Mouse (Mus musculus): ENCODE results near the gene Stx12. TPM values are rescaled to one million over a fixed set of nuclear protein-coding genes. Genes with fewer than 3 reads are reported as not detected.
A peak's percentile ranks its signal among the peaks of the same experiment; 100 is the strongest.
"Not testable (repeated sequence)": the region's sequence is repeated elsewhere in the genome, so short reads cannot be mapped to it uniquely, and the experiment has no call there.

Gene Stx12
- 10 to 100 TPM; 58.8 to 59.2 TPM for total RNA-seq (2021)
- long read RNA-seq, experiment 1, transcript Stx12-201 (9 exons, 2,934 nt): major isoform, 55 of 60 reads
- long read RNA-seq, experiment 1, partial matches to known transcripts: 2 of 60 reads
- long read RNA-seq, experiment 1, other reads (novel, unspliced or antisense): 3 of 60 reads
- long read RNA-seq, experiment 2, transcript Stx12-201 (9 exons, 2,934 nt): major isoform, 123 of 129 reads
- long read RNA-seq, experiment 2, partial matches to known transcripts: 3 of 129 reads
- long read RNA-seq, experiment 2, other reads (novel, unspliced or antisense): 3 of 129 reads

DNA sequence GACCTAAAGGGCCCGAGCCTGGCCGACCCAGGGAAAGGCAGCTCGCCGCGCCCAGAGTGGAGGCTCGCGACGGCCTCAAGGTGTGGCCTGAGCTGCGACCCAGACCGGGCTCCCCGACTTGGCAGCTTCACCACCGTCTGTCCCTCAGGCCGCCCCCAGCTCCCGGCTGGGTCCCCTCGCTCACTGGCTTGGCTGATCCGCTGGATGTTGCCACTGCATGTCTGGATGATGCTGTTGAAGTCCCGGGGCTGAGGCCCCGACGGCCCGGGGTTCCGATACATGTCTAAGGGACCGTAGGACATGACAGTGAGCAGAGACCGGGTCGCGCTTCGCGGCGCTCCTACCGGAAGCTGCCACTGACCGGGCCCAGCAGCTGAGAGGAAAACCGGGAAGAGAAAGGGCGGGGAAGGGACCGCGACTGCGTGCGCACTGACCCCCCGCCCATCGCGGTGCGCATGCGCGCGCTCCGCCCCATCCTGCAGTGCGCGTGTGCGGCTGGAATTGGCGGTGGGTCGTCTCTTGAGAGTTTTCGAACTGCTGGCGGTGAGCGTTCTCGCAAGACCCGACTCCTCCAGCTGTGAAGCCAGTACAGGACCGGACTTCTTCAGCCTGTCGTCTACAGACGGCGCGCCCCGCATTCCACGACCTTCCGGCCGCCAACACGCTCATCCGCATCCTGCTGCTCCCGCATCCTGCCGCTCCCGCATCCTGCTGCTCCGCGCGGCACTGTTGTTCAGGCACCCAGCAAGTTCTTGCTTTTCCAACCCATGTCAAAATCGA lies at the start of gene Stx12:
Gene Stx12 (minus strand): TSS at position 446 of the 780 bp plus-strand sequence.
- DNase-seq (ENCODE audit: low spot score in 2 of 2): peak; percentile 91 to 93

DNA sequence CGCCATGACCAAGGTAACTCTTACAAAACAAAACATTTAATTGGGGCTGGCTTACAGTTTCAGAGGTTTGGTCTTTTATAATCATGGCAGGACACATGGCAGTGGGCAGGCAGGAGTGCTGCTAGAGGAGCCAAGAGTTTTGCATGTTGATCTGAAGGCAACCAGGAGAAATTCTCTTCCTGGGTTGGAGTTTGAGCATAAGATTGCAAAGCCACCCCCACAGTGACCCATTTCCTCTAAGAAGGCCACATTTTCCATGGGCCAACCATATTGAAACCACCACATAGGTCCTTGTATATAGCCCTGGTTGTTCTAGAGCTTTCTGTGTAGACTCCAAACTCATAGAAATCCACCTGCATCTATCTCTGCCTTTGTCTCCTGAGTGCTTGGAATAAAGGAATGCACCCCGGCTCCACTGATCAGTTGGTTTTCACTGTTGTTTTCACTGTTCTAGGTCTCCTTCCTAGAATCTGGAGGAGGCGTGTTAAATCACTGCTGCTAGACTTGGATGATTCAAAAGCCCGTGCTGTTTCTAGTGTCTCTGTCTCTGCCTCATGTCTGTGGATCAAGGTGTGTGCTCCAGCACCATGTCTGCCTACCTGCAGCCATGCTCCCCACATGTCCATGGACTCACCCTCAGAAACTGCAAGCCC lies 48.6 kb upstream of the Stx12 start:
- DNase-seq (ENCODE audit: low spot score in 2 of 2): no peak

DNA sequence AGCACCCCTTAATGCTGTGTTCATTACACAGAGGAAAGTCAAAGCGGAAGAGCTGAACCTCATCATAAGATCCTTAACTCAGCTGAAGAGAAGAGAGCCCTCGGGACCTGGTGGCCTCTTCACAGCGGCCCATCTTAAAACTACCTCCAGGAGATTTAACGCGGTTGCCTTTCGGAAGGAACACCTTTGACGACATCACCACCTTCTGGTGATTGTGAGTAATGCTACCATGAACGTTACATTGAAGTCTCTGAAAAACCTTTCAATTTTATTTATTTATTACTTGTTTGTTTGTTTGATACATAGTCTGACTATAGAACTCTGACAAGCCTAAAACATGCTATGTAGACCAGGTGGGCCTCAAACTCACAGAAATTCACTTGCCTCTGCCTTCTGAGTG lies 46.5 kb upstream of the Stx12 start:
- peak; percentile 41 to 42 for DNase-seq (ENCODE audit: low spot score in 2 of 2)

DNA sequence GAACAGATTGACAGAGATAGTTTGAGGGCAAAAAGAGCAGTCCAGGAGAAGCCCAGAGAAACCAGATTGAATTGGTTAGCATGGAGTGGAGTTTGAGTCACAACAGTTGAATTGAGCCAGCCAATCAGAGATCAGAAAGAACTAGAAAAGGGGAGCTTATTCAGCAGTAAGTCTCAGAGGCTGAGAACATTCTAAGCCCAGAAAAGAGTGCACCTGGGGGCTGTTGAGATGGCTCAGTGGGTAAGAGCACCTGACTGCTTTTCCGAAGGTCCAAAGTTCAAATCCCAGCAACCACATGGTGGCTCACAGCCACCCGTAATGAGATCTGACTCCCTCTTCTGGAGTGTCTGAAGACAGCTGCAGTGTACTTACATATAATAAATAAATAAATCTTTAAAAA lies 42.2 kb upstream of the Stx12 start:
- not testable (repeated sequence) for DNase-seq (ENCODE audit: low spot score in 2 of 2)

DNA sequence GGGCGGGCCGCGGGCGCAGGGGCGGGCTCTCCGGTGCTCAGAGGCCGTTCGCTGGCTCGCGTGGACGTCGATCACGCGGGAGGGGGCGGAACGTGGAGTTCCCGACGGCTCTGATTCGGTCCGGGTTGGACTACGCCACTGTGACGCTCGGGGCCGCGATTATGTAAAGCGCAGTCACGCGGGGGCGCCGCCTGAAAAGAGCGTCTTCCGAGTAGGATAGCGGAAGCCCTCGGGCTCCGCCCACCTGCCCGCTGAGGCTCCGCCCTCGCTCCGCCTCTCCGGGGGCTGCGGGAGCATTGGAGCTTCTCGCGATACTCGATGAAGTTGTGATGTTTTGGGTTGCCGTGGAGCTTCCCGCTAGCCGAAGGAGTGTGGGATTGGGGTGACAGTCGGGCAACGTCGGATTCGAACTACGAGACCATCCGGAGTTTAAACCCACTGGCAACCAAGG lies 38.3 kb upstream of the Stx12 start, which contains the start of gene Fam76a:
Gene Fam76a (minus strand): TSS at position 1 of the 451 bp plus-strand sequence.
- peak; percentile 99 for DNase-seq (ENCODE audit: low spot score in 2 of 2)

DNA sequence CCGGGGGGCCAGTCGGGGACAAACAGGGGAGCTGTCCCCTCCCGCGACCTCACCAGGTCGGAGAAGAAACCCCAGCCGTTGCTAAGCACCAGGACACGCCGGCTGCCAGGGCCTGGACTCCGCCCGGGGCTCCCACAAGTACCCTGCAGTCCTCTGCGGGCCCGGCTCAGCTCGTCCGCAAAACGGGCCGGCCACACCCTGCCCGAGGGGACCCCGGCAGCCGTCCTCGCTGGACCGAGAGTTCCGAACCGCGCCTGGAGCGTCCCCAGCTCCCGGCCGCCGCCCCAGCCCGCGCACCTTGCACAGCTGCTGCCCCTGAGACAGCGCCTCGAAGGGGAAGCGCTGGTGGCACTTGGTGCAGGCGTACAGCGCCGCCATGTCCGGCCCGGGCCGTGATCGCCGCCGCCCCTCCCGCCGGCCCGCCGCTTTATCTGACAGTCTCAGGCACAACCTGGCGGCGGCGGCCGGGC lies 37.8 kb upstream of the Stx12 start:
- no peak for DNase-seq (ENCODE audit: low spot score in 2 of 2)

DNA sequence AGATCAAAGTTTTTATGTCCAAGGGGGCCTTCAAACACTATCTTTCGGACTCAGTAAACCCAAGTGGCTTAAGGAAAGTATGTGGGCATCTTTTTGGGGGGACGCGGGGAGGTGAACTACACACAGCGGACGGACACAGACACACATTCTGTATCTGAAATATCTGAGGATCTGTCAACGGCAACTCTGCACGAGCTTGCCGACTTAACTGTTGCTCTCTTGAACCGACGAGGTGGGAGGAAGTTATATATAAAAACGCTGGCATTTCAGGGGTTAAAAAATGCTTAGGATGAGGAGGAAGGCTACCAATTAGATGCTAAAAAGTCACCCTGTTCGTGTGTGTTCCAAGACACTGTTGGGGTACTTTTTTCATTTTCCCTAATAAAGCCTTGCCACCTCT lies 37.2 kb upstream of the Stx12 start:
- no peak for DNase-seq (ENCODE audit: low spot score in 2 of 2)

DNA sequence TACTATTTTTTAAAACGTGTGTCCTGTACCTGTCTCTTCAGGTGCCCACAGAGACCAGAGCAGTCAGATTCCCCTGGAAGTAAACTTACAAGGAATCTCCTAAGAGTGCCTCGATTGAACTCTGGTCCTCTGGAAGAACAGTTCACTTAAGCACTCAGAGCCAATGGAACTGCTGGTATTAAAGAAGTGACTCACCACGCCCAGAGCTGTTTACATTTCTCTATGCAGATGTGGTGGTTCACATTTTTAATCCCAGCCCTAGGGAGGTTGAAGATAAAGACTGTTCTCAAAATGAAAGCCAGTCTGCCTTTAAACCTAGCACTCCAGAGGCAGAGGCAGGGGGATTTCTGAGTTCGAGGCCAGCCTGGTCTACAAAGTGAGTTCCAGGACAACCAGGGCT lies 35.9 kb upstream of the Stx12 start:
- no peak for DNase-seq (ENCODE audit: low spot score in 2 of 2)

DNA sequence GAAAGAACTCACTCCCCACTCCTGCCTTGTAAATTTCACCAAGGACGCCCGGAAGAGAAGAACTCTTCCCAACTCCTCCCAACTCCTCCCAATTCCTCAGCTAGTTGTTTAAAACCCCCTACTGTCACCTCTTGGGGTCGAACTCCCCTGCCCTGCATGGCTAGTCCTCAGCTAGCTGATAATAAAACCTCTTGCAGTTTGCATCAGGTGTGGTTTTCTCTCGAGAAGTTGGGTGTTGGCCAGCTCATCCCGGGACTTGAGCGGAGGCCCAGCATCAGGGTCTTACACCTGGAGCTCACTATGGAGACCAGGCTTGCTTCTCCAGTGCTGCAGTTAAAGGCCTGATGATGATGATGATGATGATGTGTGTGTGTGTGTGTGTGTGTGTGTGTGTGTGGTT lies 34.2 kb upstream of the Stx12 start:
- not testable (repeated sequence) for DNase-seq (ENCODE audit: low spot score in 2 of 2)

DNA sequence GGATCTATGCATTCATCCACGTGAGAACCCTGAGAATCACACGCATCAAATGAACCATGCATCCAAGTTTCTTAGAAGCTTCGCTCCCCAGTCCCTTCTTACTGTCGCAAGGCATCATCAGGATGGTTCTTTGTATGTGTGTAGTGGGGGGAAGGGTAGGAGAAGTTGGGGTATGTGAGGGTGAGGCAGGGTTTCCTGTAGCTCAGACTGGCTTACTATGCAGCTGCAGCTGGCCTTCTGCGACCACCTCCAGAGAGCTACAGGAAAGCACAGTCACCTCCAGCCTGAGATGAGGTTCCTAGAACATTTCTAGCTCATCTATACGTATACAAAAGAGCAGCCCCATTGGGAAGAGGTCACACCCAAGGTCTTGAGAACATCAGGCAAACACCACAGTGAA lies 27.8 kb upstream of the Stx12 start:
- DNase-seq (ENCODE audit: low spot score in 2 of 2): no peak

DNA sequence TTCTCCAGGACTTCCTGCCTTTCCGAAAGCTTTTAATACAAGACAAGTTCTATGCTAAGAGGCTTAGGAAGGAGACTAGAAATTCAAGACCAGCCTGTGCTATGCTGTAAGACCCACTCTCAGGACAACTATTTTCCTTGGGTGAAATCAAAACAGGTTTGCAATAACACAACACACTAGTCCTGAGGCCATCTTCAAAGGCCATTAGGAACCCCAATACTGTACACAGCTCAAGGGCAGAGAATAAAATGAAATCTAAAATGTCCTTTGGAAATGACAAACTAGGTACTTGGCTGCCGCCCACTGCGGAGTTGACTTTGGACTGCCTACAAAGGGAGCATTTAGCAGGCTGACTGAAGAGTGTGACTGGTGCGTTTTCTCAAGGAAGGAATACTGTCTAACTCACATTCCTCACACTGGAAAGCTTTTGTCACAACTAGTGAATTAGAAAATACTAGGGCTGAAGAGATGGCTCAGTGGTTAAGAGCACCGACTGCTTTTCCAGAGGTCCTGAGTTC lies 21.6 kb upstream of the Stx12 start:
- DNase-seq (ENCODE audit: low spot score in 2 of 2): no peak

DNA sequence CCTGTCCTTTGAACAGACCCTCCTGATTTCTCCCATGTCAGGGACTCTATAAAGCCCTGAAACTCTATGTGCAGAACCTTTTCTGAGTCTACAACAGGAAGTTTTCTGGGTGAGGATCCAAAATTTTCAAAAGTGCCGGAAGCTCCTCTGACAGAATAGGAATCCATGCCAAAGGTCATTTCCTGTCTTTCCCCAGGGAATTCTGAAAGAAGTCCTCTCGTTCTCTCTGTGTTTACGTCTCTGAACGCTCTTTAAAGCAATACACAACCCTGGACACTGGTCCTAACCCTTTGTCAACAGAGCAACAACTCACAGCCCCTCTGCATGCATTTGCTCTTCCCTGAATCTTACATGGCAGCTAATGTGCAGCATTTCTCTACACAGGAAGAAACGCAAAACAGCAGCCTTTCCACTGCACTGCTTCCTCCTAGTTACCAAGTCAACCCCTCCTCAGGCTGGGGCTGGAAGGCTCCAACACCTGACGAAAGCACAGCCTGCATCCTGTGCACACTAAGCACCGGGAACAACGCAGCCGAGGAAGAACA lies 20.5 kb upstream of the Stx12 start:
- DNase-seq (ENCODE audit: low spot score in 2 of 2): no peak

DNA sequence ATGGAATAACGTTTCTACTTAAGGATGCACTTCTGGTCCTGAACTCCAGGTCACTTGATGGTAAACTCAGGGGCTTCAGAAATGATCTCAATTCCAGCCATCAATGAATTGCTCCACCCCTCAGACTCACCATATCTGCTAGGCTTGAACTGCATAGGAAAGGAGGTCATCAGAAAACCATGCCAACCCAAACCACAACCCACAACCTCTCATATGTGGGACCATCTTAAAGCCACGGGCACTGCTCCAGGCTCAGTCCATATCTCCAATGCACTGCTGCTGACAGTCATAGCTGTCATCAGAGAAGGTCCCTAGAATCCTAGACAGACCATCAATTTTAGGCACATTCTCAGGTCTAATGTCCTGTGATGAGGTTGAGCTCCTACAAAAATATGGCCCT lies 19.8 kb upstream of the Stx12 start:
- no peak for DNase-seq (ENCODE audit: low spot score in 2 of 2)

DNA sequence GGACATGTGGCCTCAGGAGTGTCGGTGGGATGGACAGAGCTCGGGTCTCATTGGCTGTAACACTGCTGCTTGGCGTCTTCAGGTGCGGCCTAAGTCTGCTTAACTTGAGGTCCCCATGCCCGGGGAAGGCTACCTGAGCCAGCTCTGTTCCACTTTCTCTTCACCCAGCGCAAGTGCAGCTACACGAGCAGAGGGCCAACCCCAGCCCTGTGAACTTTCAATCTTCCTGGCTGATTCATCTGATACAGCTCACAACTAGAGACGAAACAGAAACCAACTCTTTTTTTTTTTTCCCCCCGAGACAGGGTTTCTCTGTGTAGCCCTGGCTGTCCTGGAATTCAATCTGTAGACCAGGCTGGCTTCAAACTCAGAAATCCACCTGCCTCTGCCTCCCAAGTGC lies 13.9 kb upstream of the Stx12 start:
- no peak for DNase-seq (ENCODE audit: low spot score in 2 of 2)

DNA sequence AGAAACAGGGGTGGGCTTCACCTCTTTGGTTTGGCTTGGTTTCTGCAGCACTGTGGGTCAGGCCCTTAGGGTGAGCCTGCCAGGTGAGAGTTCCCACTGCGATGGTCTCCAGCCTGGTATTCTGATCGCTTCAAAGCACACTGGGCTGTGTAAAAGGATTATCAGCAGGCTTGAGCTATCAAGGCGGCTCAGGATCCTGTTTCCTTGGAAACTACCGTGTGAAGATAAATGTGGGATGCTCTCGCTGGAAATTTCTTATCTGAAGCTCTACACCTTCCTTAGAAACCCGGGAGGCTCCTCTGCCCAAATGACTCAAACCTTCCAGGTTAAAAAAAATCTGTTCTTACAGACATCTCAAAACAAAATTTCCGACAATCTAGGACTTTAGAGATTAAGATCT lies 10.1 kb upstream of the Stx12 start:
- DNase-seq (ENCODE audit: low spot score in 2 of 2): no peak

DNA sequence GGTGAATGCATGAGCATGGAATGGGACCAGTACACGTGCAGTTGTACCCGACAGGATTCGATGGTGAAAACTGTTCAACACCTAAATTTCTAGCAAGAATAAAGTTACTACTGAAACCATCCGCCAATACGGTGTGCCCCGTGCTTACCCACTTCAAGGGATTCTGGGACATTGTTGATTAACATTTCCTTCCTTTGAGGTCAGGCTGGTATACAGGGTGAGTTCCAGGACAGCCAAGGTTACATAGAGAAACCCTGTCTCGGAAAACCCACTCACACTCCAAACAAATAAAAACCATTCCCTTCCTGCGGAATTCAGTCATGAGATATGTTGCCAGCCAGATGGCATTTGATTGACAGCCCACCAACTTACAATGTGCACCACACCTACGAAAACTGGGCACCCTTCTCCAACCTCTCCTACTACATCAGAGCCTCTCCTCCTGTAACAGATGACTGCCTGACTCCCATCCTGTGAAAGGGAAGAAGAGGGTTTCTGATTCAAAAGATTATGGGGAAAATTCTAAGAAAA lies 600 bp upstream of the Stx12 start:
- DNase-seq (ENCODE audit: low spot score in 2 of 2): no peak

DNA sequence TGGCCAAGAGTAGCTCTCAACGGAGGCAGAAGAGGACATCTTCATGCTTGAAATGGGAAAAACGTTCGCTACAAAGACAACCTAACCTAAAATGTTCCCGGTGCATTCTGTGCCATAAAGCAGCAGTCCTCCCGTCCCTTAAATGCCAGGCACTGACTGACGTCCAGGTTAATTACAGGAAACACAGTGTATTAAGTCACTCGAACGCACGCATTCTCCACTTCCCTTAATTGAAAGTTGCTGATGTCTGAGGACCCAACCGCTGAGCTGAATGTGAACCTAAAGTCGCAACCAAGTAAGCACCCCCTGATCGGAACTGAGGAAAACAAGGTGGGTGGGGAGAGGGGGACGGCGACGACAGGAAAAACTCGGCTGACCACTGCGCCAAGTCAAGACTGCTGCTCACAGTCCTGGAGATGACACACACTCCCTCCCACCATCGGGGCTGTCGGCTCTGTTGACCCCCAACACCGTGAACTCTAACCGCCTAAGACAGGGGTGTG lies 697 bp downstream of the Stx12 start:
- peak in 1 of 2 experiments; percentile 40 for DNase-seq (ENCODE audit: low spot score in 2 of 2)

DNA sequence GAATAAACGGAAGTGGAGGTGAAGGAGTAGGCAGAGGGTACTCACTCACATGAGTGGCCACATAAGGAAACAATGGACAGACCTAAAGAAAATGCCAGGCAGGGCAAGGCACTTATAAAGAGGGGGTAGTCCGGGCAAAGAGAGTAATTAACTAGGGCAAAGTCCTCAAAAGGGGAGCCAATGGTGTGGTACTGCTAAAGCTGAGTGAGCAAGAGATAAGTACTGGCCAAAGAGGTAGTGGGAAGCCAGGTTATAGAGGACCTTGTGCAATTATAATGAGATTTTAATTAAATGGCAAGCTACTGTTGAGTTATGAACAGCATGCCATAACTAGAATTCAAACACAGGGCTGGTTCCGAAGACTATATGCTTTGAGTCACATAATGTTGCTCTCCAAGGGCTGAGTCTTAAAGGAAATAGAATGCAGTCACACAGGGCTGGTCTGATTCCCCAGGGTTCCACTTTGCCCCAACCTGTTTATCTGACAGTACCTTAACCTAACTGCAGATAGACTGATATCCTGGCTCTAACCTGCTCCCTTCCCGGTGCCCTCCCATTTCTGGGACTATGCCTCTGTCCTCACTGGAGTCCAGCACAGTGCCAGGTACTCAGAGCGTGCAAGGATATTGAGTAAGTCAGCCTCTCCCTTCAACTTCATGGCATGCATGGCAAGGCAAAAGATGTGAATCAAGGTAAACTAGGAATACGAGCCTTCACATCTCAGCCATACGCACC lies 9.8 kb downstream of the Stx12 start:
- DNase-seq (ENCODE audit: low spot score in 2 of 2): no peak

DNA sequence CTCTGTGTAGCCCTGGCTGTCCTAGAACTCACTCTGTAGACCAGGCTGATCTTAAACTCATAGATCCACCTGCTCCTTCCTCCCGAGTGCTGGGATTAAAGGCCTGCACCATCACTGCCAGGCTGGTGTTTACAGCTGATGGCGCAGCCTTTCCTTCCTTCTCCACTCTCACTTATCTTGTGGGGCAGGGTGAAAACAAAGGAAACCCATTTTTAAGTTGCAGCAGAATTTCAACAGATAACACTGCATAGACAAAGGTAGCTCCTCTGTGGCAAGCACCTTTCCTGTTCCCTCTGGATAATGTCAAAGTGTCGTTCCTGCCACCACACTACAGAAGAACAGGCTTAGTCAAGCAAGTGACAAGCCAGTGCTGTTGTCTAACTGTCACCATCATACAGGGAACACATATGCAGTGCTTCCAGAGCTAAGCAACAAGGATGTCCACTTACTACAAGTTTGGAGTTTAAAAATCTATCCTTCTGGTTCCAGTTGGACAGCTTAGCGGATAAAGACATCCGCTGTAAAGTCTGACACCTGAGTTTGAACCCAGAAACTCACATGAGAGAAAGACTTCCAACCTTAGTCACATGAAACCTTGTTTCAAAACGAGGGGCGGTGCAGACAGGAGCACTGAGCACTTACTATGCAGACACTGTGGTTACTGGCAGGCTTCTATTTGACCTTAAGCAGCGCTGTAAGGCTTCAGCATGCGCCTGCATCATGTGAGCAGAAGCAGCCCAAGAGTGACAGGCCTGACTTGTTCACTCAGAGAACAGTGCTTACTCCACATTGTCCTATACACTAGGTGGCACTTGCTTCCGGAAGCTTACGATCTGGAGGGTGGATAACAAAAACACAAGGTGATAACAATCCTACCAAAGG lies 10.6 kb downstream of the Stx12 start:
- DNase-seq (ENCODE audit: low spot score in 2 of 2): no peak
